Mouse (Mus musculus) G1E (cell line): ENCODE measurements around the gene B4galt5. TPM values are rescaled to one million over a fixed set of nuclear protein-coding genes. Genes with fewer than 3 reads are reported as not detected.

Experiments used
- ATAC-seq: 2 replicates; pipeline ENCODE4 v1.8.0; 2016; ENCODE audit warnings: mild to moderate bottlenecking; ENCODE audit not compliant: insufficient number of reproducible peaks, poor library complexity, low FRiP score, severe bottlenecking; ENCODE audit errors: extremely low read depth
- DNase-seq: peaks from one replicate; pipeline ENCODE4 v3.0.0; 2012; ENCODE audit warnings: low spot score
- H3K27me3 ChIP-seq: 2 replicates; pipeline ENCODE4 v1.6.1; 2012; ENCODE audit warnings: mild to moderate bottlenecking, low read length, inconsistent platforms; ENCODE audit not compliant: insufficient read depth
- H3K36me3 ChIP-seq: replicated peaks from 2 replicates; pipeline ENCODE3; 2012; ENCODE audit warnings: mild to moderate bottlenecking, inconsistent platforms
- H3K4me1 ChIP-seq: 2 replicates; pipeline ENCODE4 v1.6.1; 2012; ENCODE audit warnings: low read depth, low read length, inconsistent platforms, mixed read lengths; ENCODE audit not compliant: insufficient read depth
- H3K4me3 ChIP-seq: 2 replicates; pipeline ENCODE4 v1.5.1; 2012; ENCODE audit warnings: low read depth, mild to moderate bottlenecking, inconsistent platforms, low read length, moderate library complexity, mixed read lengths
- H3K9me3 ChIP-seq: replicated peaks from 2 replicates; pipeline ENCODE4 v1.6.1; 2012; ENCODE audit warnings: inconsistent platforms
- CTCF ChIP-seq: IDR thresholded peaks from 2 replicates; pipeline ENCODE4 v1.5.1; 2012; ENCODE audit warnings: low read depth, low read length, inconsistent platforms, mixed read lengths
- GATA1 ChIP-seq: IDR thresholded peaks from 2 replicates; pipeline ENCODE4 v1.6.1; 2012; ENCODE audit warnings: borderline replicate concordance, low read length, inconsistent platforms, mixed read lengths
- GATA2 ChIP-seq: IDR thresholded peaks from 2 replicates; pipeline ENCODE4 v1.6.1; 2012; ENCODE audit warnings: low read depth, low read length, inconsistent platforms, borderline replicate concordance
- POLR2AphosphoS5 ChIP-seq: IDR thresholded peaks from 2 replicates; pipeline ENCODE4 v1.6.1; 2012; ENCODE audit warnings: low read depth, low read length, inconsistent platforms; ENCODE audit not compliant: insufficient replicate concordance
- TAL1 ChIP-seq: conservative IDR thresholded peaks from 2 replicates; pipeline ENCODE4 v1.6.1; 2012; ENCODE audit warnings: low read depth, low read length, inconsistent platforms, mixed read lengths
- polyA plus RNA-seq: library from polyadenylated mRNA; stranded (reverse); fragments of >175 nt; gene quantifications from 2 replicates; pipeline ENCODE4 v1.2.3, GENCODE M21; 2012
- total RNA-seq, 2 experiments: library from RNA; stranded (forward) in 1 of 2; stranded (reverse) in 1 of 2; fragments of 200-1000 nt in 1 of 2; fragments of >200 nt in 1 of 2; fragmentation: Nextera tagmentation in 1 of 2; gene quantifications; 2 replicates each; pipeline ENCODE4 v1.2.3; 2014 to 2017

The B4galt5 gene
- total and polyA plus RNA-seq, 3 experiments: 0.23 to 0.61 (median 0.44) TPM

DNA sequence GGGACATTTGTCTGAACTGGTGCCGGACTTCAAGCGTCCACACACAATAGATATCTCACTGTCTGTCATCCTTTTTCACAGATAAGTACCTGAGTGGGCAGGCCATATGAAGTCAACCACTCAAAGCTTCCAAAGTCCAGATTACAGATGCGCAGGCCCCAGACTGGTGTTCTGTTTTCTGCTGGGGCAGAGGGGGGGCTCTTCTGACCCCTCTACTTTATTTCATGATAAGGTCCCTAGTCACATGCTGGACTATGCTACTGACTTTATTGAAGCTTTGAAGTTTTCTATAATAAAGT lies 11.8 kb downstream of the B4galt5 start:
- TF ChIP-seq POLR2AphosphoS5 (no peak), TAL1 (no peak), GATA2 (no peak), GATA1 (no peak), CTCF (no peak)
- Histone ChIP-seq H3K4me1 (no peaks in the 10 kb centered on the region), H3K9me3 (no peaks in the 10 kb centered on the region), H3K27me3 (peaks cover 12% of the 10 kb centered on the region), H3K4me3 (no peak overlapping the region), H3K36me3 (no peaks in the 10 kb centered on the region)
- no peak for ATAC-seq
- no peak for DNase-seq

DNA sequence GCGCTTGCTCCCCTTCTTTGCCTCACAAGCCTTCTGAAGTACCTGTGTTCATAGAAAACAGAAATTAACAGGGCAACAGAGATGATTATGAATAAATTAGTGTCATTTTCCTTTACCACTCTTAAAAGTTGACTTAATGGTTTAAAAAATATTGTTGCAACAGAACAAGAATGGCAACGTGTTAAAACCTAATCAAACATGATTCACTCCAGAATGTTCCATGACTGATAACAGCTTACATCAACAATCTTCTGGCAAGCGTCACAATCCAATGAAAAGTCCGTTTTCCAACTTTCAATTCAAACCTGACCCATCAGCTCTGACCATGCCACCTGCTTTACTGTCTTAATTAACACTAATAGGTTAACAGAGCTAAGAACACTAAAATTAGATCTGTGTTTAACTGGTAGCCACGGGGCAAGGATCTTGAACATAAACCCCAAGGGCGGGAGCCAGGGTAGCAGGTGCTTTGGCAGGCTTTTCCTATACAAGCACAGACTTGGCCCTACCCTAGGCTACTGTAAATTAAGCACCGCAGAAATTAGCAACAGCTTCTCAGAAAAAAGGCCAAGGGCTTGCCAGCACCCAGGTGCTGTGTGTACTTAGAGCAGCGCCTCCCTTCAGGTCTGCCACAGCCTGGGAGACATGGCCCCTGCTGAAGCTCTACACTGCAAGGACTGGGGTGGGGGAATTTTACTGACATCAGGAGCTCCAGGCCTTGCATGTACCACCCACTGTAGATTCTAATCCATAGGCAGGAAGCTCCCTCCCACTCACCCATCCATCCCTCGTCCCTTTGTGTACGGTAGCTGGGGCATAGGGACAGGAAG lies 12.4 kb downstream of the B4galt5 start:
- Histone ChIP-seq H3K36me3 (no peaks in the 10 kb centered on the region), H3K9me3 (no peaks in the 10 kb centered on the region), H3K27me3 (peaks cover 12% of the 10 kb centered on the region), H3K4me1 (no peaks in the 10 kb centered on the region), H3K4me3 (no peak overlapping the region)
- TF ChIP-seq GATA1 (no peak), TAL1 (no peak), CTCF (no peak), GATA2 (no peak), POLR2AphosphoS5 (no peak)
- DNase-seq (no peak), ATAC-seq (no peak)

DNA sequence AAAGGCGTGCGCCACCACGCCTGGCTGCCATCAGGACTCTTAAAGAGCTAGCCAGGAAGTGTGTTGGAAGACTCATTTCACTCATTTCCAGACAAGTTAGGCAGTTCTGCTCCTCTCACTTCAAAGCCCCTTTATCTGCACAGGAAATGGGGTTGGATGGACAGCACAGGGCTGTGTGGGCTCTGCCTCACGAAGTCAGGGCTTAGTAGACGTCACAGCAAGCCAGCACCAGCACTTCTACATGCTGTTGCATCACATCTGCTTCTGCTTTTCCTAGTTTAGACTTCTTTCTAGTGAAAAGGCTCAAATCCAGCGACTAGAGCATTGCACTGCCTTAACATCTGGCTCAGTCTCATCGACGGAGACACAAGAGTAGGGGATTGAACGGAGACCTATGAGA lies 13.9 kb downstream of the B4galt5 start:
- Histone ChIP-seq H3K4me1 (no peaks in the 10 kb centered on the region), H3K4me3 (no peak overlapping the region), H3K9me3 (no peaks in the 10 kb centered on the region), H3K27me3 (peaks cover 12% of the 10 kb centered on the region), H3K36me3 (no peaks in the 10 kb centered on the region)
- DNase-seq: no peak
- no peak for TF ChIP-seq POLR2AphosphoS5
- no peak for TF ChIP-seq CTCF
- TF ChIP-seq GATA1: no peak
- TF ChIP-seq GATA2: no peak
- TF ChIP-seq TAL1: no peak
- no peak for ATAC-seq

DNA sequence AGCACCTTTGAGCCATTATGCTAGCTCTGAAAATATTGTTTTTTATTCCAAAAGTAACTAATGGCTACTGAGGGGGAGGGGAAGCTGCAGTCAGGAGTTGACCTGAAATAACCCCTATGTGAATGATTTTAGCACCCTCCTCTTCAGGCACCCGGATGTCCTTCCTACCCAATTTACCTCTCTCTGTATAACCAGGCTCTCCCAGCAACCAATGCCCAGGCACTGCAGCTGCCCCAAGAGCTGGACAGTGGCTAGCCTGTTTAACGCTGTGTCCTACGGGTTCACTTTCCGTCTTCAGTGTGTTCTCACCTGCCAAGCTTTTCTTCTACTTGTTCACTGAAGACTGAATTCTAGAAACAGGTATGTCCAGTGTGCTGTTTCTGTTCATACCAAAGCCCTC lies 14.7 kb downstream of the B4galt5 start:
- H3K27me3 ChIP-seq: peaks cover 12% of the 10 kb centered on the region
- H3K36me3 ChIP-seq: no peaks in the 10 kb centered on the region
- TF ChIP-seq TAL1 (no peak), POLR2AphosphoS5 (no peak), GATA1 (no peak), GATA2 (no peak), CTCF (no peak)
- DNase-seq (no peak), ATAC-seq (no peak)
- no peak overlapping the region for H3K4me3 ChIP-seq
- no peaks in the 10 kb centered on the region for H3K9me3 ChIP-seq
- H3K4me1 ChIP-seq: no peaks in the 10 kb centered on the region

DNA sequence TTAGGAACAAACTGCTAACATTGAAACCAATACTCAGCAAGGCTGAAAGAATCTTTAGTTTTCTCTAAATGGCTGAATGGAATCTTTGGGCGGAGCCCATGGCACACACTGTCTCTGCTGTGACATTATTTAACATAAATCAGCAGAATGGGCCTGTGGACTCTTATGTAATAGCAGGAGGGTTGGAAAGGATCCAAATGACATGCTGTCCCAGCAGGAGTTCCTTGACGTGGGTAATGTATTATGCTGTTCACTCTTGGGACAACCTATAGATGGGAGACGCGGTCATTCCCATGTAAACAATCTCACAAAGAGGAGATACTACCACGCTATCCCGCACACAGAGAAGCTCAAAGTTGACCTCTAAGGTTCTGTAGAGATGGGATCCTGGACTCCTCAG lies 15.5 kb downstream of the B4galt5 start:
- ATAC-seq (no peak), DNase-seq (no peak)
- Histone ChIP-seq H3K36me3 (no peaks in the 10 kb centered on the region), H3K4me1 (no peaks in the 10 kb centered on the region), H3K4me3 (no peak overlapping the region), H3K27me3 (peaks cover 12% of the 10 kb centered on the region), H3K9me3 (no peaks in the 10 kb centered on the region)
- TF ChIP-seq GATA1: no peak
- TF ChIP-seq GATA2: no peak
- TF ChIP-seq CTCF: no peak
- no peak for TF ChIP-seq POLR2AphosphoS5
- no peak for TF ChIP-seq TAL1

DNA sequence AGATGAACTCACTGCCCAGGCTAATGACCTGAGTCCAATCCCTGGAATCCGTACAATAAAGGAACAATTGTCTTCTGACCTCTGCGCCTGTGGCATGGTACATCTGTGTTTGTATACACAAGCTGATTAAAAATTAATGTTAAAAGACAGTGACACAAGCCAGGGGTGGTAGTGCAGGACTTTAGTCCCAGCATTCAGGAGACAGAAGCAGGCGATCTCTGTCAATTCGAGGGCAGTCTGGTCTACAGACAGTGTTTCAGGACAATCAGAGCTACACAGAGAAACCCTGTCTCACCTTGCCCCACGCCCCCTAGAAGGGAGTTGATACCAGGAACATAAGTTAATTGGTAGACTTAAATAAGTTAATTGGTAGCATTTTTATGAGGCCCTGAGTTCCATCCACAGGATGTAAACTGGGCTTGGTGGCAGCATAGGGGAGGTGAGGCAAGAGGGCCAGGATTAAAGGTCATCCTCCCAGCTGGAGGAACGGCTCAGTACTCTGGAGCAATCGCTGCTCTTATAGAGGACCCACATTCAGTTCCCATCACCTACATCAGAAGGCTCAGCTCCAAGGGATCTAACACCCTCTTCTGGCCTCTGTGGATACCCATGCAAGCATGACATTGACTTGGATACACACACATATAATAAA lies 16.5 kb downstream of the B4galt5 start:
- Histone ChIP-seq H3K36me3 (no peaks in the 10 kb centered on the region), H3K4me1 (no peaks in the 10 kb centered on the region), H3K27me3 (peaks cover 13% of the 10 kb centered on the region), H3K9me3 (no peaks in the 10 kb centered on the region), H3K4me3 (no peak overlapping the region)
- ATAC-seq (no peak), DNase-seq (no peak)
- no peak for TF ChIP-seq GATA2
- no peak for TF ChIP-seq POLR2AphosphoS5
- no peak for TF ChIP-seq CTCF
- TF ChIP-seq TAL1: no peak
- TF ChIP-seq GATA1: no peak
